Mouse (Mus musculus) G1E (cell line): ENCODE data around the gene Pou2f2. TPM values are rescaled to one million over a fixed set of nuclear protein-coding genes. Genes with fewer than 3 reads are reported as not detected.

ENCODE experiments used
- ATAC-seq: 2 replicates; pipeline ENCODE4 v1.8.0; 2016; ENCODE audit warnings: mild to moderate bottlenecking; ENCODE audit not compliant: insufficient number of reproducible peaks, poor library complexity, low FRiP score, severe bottlenecking; ENCODE audit errors: extremely low read depth
- DNase-seq: peaks from one replicate; pipeline ENCODE4 v3.0.0; 2012; ENCODE audit warnings: low spot score
- H3K27me3 ChIP-seq: 2 replicates; pipeline ENCODE4 v1.6.1; 2012; ENCODE audit warnings: mild to moderate bottlenecking, low read length, inconsistent platforms; ENCODE audit not compliant: insufficient read depth
- H3K36me3 ChIP-seq: replicated peaks from 2 replicates; pipeline ENCODE3; 2012; ENCODE audit warnings: mild to moderate bottlenecking, inconsistent platforms
- H3K4me1 ChIP-seq: 2 replicates; pipeline ENCODE4 v1.6.1; 2012; ENCODE audit warnings: low read depth, low read length, inconsistent platforms, mixed read lengths; ENCODE audit not compliant: insufficient read depth
- H3K4me3 ChIP-seq: 2 replicates; pipeline ENCODE4 v1.5.1; 2012; ENCODE audit warnings: low read depth, mild to moderate bottlenecking, inconsistent platforms, low read length, moderate library complexity, mixed read lengths
- H3K9me3 ChIP-seq: replicated peaks from 2 replicates; pipeline ENCODE4 v1.6.1; 2012; ENCODE audit warnings: inconsistent platforms
- CTCF ChIP-seq: IDR thresholded peaks from 2 replicates; pipeline ENCODE4 v1.5.1; 2012; ENCODE audit warnings: low read depth, low read length, inconsistent platforms, mixed read lengths
- GATA1 ChIP-seq: IDR thresholded peaks from 2 replicates; pipeline ENCODE4 v1.6.1; 2012; ENCODE audit warnings: borderline replicate concordance, low read length, inconsistent platforms, mixed read lengths
- GATA2 ChIP-seq: IDR thresholded peaks from 2 replicates; pipeline ENCODE4 v1.6.1; 2012; ENCODE audit warnings: low read depth, low read length, inconsistent platforms, borderline replicate concordance
- POLR2AphosphoS5 ChIP-seq: IDR thresholded peaks from 2 replicates; pipeline ENCODE4 v1.6.1; 2012; ENCODE audit warnings: low read depth, low read length, inconsistent platforms; ENCODE audit not compliant: insufficient replicate concordance
- TAL1 ChIP-seq: conservative IDR thresholded peaks from 2 replicates; pipeline ENCODE4 v1.6.1; 2012; ENCODE audit warnings: low read depth, low read length, inconsistent platforms, mixed read lengths
- polyA plus RNA-seq: library from polyadenylated mRNA; stranded (reverse); fragments of >175 nt; gene quantifications from 2 replicates; pipeline ENCODE4 v1.2.3, GENCODE M21; 2012
- total RNA-seq, 2 experiments: library from RNA; stranded (forward) in 1 of 2; stranded (reverse) in 1 of 2; fragments of 200-1000 nt in 1 of 2; fragments of >200 nt in 1 of 2; fragmentation: Nextera tagmentation in 1 of 2; gene quantifications; 2 replicates each; pipeline ENCODE4 v1.2.3; 2014 to 2017

The Pou2f2 gene
- total and polyA plus RNA-seq, 3 experiments = 0.16 to 0.59 (median 0.38) TPM

DNA sequence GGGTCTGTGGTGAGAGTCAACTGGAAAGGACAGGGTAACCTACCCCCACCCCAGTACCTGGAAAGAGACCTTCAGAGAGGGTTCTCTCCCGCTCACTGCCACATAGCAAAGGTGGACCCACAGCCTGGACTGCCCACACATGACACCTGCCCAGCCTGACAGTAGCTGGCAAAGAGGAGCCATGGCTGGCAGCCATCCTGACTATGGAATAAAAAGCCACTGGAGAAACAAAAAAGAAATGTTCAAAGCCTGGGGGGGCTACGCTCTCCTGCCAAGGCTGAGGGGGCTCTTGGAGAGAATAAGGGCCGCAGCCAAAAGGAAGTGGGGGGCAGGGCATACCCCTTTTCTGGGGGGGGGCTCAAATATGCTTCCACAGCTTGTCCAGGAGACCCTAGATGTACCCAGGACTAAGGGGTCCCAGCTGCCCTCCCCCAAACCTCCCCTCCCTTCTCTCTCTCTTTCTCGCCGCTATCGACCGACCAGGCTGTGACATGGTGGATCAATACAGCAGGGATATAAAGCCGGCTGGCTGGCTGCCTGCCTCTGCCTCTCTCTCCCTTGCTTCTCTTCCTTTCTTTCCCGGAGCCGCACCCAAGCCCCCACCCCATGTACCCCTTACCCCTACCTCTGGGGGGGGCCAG lies 27.5 kb downstream of the Pou2f2 start:
- Histone ChIP-seq H3K9me3 (no peaks in the 10 kb centered on the region), H3K4me3 (no peak overlapping the region), H3K27me3 (peaks cover 30% of the 10 kb centered on the region; the same call in 1 of the 2 replicates), H3K4me1 (peaks cover 61% of the 10 kb centered on the region), H3K36me3 (no peaks in the 10 kb centered on the region)
- TF ChIP-seq CTCF (no peak), GATA2 (no peak), TAL1 (no peak), GATA1 (no peak), POLR2AphosphoS5 (no peak)
- ATAC-seq (no peak), DNase-seq (no peak)

DNA sequence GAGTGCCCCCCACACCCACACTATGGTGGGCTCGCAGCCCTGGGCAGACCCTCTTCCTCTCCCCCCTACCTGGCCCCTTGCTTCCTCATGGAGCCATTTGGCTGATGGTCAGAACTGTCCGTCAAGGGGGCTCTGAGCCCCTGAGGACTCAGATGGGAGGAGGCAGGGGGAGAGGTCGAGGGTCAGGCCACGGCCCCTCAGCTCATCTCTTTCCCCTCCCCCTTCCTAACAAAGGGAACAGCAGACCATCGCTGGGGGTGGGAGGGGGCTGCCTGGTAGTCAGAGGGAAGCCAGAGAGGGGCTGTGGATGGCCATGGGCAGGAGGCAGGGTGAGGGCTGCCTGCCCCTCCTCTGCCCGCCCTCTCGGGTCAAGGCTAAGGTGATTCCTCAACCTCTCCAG lies 28.5 kb downstream of the Pou2f2 start:
- ATAC-seq (no peak), DNase-seq (no peak)
- Histone ChIP-seq H3K4me1 (peaks cover 51% of the 10 kb centered on the region), H3K36me3 (no peaks in the 10 kb centered on the region), H3K4me3 (no peak overlapping the region), H3K27me3 (peaks cover 30% of the 10 kb centered on the region; the same call in 1 of the 2 replicates), H3K9me3 (no peaks in the 10 kb centered on the region)
- TF ChIP-seq POLR2AphosphoS5 (no peak), TAL1 (no peak), CTCF (no peak), GATA2 (no peak), GATA1 (no peak)

DNA sequence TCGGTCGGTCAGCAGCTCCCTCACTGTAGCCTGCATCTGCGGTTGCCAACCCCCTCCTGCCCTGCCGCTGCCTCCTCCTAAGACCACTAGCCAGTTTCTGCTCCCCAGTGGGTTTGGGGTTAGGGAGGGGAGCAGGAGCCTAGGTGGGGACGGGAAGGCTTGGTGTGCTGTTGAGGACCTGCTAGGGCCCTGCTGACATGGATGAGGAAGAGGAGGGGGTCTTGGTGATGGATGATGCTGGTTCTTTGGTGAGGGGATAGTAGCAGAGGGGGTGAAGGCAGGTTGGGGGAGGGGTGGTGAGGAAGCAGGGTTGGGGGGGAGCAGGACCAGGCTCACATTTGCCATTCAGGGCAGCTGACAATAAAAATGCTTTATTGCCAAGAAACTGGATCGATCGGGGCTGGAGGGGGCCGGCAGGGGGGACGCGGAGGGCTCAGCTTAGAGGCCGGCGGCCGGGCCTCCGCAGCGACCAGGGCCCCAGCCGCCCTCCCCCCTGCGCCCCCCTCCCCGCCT lies 29.3 kb downstream of the Pou2f2 start:
- no peaks in the 10 kb centered on the region for H3K9me3 ChIP-seq
- peaks cover 43% of the 10 kb centered on the region for H3K4me1 ChIP-seq
- H3K36me3 ChIP-seq = no peaks in the 10 kb centered on the region
- H3K27me3 ChIP-seq = peaks cover 30% of the 10 kb centered on the region; the same call in 1 of the 2 replicates
- no peak overlapping the region for H3K4me3 ChIP-seq
- ATAC-seq = no peak
- TF ChIP-seq CTCF (no peak), GATA1 (no peak), GATA2 (no peak), TAL1 (no peak), POLR2AphosphoS5 (no peak)
- DNase-seq = no peak

DNA sequence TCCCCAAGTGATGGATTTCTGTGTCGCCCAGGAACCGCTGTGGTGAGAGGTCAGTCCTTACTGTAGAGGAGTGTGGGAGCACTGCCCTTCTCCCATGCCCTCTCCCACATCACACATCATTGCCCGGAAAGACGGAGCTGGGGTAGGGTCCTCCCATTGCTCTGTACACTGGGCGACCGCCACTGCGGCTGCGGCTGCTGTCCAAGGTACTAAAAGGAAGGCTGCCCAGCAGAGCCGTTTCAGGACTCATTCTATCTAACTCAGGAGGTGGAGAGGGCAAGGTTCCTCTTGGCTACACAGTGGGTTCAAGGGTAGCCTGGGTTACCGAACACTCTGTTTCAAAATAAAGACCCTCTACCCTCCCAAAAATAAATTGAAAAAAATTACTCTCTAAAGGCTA lies 33.6 kb downstream of the Pou2f2 start:
- ATAC-seq (no peak), DNase-seq (peak; percentile 42)
- Histone ChIP-seq H3K36me3 (no peaks in the 10 kb centered on the region), H3K4me3 (no peak overlapping the region), H3K4me1 (peaks cover 8% of the 10 kb centered on the region; the same call in 1 of the 2 replicates), H3K9me3 (no peaks in the 10 kb centered on the region), H3K27me3 (peaks cover 15% of the 10 kb centered on the region; the same call in 1 of the 2 replicates)
- TF ChIP-seq GATA1 = no peak
- no peak for TF ChIP-seq CTCF
- TF ChIP-seq GATA2 = no peak
- TF ChIP-seq TAL1 = no peak
- TF ChIP-seq POLR2AphosphoS5 = no peak

DNA sequence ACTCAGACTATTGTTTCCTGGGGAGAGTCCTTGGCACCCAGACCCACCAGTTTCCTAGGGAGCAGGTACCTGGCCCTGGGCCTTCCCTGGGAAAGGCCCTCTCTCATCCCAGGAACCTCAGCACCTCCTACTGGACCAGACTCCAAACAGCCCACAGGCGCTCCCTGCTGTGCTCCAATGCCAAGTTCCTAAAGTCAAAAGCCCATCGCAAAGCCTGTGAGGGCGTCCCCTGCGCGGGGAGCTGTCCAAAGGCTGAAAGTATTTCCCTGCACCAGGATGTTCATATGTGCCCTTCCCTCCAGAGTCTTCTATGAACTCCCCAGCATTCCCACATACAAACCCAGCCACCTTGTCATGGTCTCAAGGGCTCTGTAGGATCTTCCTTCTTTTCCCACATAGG lies 37.8 kb downstream of the Pou2f2 start:
- Histone ChIP-seq H3K36me3 (no peaks in the 10 kb centered on the region), H3K9me3 (no peaks in the 10 kb centered on the region), H3K4me1 (no peaks in the 10 kb centered on the region), H3K27me3 (peaks cover 10% of the 10 kb centered on the region), H3K4me3 (no peak overlapping the region)
- TF ChIP-seq GATA2 (no peak), TAL1 (no peak), POLR2AphosphoS5 (no peak), GATA1 (no peak), CTCF (no peak)
- ATAC-seq (no peak), DNase-seq (no peak)

DNA sequence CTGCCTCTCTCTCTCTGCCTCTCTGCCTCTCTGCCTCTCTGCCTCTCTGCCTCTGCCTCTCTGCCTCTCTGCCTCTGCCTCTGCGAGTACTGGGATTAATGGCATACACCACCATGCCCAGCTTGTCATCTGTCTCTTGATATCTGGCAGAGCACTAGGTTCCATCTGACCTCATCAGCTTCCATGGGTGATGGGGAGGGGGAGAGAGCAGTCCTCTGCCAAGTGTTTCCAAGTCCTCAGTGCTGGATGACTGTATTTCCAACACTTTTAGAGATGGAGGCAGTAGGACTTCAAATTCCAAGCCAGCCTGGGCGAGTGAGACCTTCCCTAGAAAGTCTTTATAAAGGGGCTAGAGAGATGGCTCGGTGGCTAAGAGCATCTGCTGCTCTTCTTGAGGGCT lies 42.0 kb downstream of the Pou2f2 start:
- H3K27me3 ChIP-seq = peaks cover 17% of the 10 kb centered on the region
- ATAC-seq (no peak), DNase-seq (no peak)

More for the DNA sequence above, 42.0 kb downstream of the Pou2f2 start:
- TF ChIP-seq CTCF (no peak), GATA2 (no peak), POLR2AphosphoS5 (no peak), TAL1 (no peak), GATA1 (no peak)
- peaks cover 14% of the 10 kb centered on the region for H3K4me1 ChIP-seq
- no peaks in the 10 kb centered on the region for H3K36me3 ChIP-seq
- H3K4me3 ChIP-seq = no peak overlapping the region
- H3K9me3 ChIP-seq = peaks cover 4% of the 10 kb centered on the region
